Mouse (Mus musculus): ENCODE results near the gene Notch4. TPM values are rescaled to one million over a fixed set of nuclear protein-coding genes. Genes with fewer than 3 reads are reported as not detected.
A peak's percentile ranks its signal among the peaks of the same experiment; 100 is the strongest.

Notch4 gene
- polyA plus RNA-seq, 1 experiment from 2014 or later, result 7.2 TPM

DNA sequence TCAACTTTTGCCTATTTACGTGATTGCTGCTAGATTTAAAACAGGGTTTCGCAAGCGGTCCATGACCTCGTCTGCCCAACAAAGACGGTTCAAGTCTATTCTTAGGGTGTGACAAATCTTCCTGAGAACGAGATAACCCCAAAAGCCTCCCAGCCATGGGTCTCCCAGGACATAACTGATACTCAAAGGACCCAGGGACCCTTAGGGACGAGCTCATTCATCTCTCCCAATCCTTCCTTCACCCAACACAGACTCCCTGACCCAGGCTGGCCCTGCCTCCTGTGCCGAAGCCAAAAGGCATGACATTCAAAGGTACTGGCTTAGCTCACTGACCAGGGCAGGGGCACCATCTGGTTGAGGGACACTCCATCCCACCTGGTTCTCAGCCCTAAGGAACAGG lies 7.7 kb upstream of the Notch4 start:
- Histone ChIP-seq H3K4me2 (no peak overlapping the region), H3K36me3 (replicated peaks) (no peaks in the 10 kb centered on the region), H3K27me3 (replicated peaks) (no peaks in the 10 kb centered on the region), H3K4me3 (no peak overlapping the region), H3K27ac (no peak overlapping the region), H3K4me1 (no peaks in the 10 kb centered on the region), H3K9ac (no peak overlapping the region), H3K9me3 (no peaks in the 10 kb centered on the region)
- ATAC-seq (replicated peaks), result no peak
- WGBS, result 86% methylated on average over 8 of the region's 8 CpGs

DNA sequence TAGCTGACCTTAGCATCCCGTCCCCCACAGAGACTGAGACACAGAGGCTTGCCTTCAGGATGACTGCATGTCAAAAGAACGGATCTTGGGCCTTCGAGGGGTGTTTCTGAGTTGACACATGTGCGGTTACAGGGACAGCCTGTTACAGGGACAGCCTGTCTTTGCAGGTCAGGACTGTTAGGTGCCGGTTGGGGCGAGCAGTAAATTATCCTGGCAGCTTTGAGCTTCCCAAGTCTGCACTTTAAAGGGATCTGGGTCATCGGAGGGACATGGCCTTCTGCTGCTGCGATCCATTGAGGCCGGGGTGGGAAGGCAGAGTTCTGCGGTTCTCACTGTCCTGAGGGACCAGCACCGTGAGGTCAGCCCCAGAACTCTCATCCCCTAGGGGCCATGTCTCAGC lies 6.7 kb upstream of the Notch4 start:
- Histone ChIP-seq H3K9me3 (no peaks in the 10 kb centered on the region), H3K9ac (no peak overlapping the region), H3K4me1 (no peaks in the 10 kb centered on the region), H3K27me3 (replicated peaks) (no peaks in the 10 kb centered on the region), H3K4me3 (no peak overlapping the region), H3K27ac (no peak overlapping the region), H3K4me2 (no peak overlapping the region), H3K36me3 (replicated peaks) (no peaks in the 10 kb centered on the region)
- 81% methylated on average over 11 of the region's 11 CpGs for WGBS
- no peak for ATAC-seq (replicated peaks)

DNA sequence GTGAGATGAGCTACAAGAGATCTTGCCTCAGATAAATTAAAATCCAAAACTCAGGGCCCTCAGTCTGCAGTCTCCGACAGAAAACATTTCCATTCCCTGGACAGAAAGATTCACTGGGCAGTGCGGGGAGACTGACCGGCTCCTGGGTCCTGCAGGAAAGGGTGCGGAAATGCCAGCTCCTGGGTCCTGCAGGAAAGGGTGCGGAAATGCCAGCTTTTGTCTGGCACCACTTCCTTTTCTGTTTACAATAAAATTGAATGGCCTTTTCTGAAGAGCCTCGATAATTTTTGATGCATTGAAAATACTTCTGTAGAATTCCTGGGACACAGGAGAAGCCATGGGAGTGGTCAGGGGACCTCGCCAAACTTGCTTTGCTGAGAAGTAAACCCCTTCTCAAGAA lies 5.0 kb upstream of the Notch4 start:
- ATAC-seq (replicated peaks), result no peak
- no peaks in the 10 kb centered on the region for H3K9me3 ChIP-seq
- no peak overlapping the region for H3K4me3 ChIP-seq
- WGBS, result 85% methylated on average over 7 of the region's 7 CpGs
- no peaks in the 10 kb centered on the region for H3K4me1 ChIP-seq
- H3K9ac ChIP-seq, result no peak overlapping the region
- H3K4me2 ChIP-seq, result no peak overlapping the region
- no peaks in the 10 kb centered on the region for H3K36me3 ChIP-seq (replicated peaks)
- no peak overlapping the region for H3K27ac ChIP-seq
- H3K27me3 ChIP-seq (replicated peaks), result no peaks in the 10 kb centered on the region

DNA sequence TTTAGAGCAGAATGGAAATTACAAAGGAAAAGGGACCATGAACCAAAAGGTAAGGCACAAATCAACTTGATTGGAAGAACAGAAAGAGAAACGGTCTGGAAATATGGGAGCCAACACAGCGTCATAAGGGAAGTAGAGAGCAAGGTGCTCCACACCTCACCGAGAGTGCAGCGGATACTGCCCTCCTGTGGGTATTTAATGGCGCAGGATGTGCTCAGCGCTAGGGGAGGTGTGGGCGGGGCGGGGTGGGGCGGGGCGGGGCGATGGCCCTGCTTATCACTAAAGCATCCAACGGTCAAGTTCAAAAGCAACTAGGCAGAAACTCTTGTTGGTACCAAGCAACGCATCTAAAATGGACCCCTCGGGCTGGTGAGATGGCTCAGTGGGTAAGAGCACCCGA lies 4.2 kb upstream of the Notch4 start:
- Histone ChIP-seq H3K27me3 (replicated peaks) (no peaks in the 10 kb centered on the region), H3K4me3 (no peak overlapping the region), H3K4me1 (no peaks in the 10 kb centered on the region), H3K9me3 (no peaks in the 10 kb centered on the region), H3K27ac (no peak overlapping the region), H3K4me2 (no peak overlapping the region), H3K36me3 (replicated peaks) (no peaks in the 10 kb centered on the region), H3K9ac (no peak overlapping the region)
- ATAC-seq (replicated peaks), result no peak
- WGBS, result 29% methylated on average over 15 of the region's 15 CpGs

DNA sequence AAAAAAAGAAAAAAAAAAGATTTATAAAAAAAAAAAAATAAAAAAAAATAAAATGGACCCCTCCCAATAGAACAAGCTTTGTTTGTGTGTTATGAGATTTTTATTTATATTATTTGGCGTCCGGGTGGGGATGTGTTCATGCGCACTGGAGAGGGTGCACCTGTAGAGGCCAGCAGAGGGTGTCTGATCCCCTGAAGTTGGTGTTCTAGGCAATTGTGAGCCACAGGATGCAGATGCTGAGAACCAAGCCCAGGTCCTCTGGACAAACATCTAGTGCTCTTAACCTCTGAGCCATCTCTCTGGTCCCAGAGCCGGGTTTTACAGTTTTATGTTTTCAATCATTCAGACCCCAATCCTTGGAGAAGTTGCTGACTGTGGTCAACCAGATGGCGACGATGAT lies 3.6 kb upstream of the Notch4 start:
- Histone ChIP-seq H3K4me3 (no peak overlapping the region), H3K4me1 (no peaks in the 10 kb centered on the region), H3K36me3 (replicated peaks) (no peaks in the 10 kb centered on the region), H3K9ac (no peak overlapping the region), H3K27me3 (replicated peaks) (no peaks in the 10 kb centered on the region), H3K9me3 (no peaks in the 10 kb centered on the region), H3K4me2 (no peak overlapping the region), H3K27ac (no peak overlapping the region)
- no peak for ATAC-seq (replicated peaks)
- 88% methylated on average over 6 of the region's 6 CpGs for WGBS

DNA sequence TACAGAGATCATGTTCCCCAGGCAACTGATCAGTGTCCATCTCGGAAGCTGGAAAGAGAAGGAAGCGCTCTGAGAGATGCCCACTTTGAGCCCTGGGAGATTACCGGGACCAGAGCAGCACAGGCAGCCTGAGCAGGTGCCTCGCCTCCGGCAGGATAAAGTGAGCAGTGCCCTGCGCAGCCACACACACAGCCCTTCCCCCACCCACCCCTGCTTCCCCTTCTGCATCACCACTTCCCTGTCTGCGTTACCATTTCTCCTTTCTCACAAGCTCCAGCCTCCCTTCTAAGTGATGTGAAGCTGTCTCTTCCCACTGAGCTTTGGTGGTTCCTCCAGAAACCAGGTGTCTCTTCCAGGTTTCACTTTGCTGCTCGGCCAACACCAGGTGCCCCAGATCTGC lies 2.9 kb upstream of the Notch4 start:
- Histone ChIP-seq H3K9ac (no peak overlapping the region), H3K36me3 (replicated peaks) (no peaks in the 10 kb centered on the region), H3K9me3 (no peaks in the 10 kb centered on the region), H3K4me3 (no peak overlapping the region), H3K27me3 (replicated peaks) (no peaks in the 10 kb centered on the region), H3K4me2 (no peak overlapping the region), H3K4me1 (no peaks in the 10 kb centered on the region), H3K27ac (0 out of 2 replicates have a peak overlapping the region, but pooled peaks have one; percentile 20)
- no peak for ATAC-seq (replicated peaks)
- WGBS, result 42% methylated on average over 8 of the region's 8 CpGs

DNA sequence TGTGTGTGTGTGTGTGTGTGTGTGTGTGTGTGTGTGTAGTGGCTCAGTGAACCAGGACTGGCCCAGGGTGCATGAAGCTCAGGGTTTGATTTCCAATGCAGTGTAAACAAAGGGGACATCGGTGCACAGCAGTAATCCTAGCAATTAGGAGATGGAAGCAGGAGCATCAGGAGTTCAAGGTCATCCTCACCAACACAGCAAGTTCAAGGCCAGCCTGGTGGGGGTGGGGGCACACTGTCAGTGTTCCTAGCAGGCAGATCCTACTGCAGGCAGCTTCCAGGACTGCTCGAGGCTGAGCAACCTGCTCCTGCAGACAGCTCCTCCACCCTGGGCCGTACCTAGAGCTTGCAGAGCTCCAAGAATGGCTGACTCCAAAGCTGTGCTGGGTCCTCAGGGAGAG lies 1.5 kb upstream of the Notch4 start:
- no peak overlapping the region for H3K27ac ChIP-seq
- no peak for ATAC-seq (replicated peaks)
- no peak overlapping the region for H3K9ac ChIP-seq
- H3K9me3 ChIP-seq, result no peaks in the 10 kb centered on the region
- 0 out of 2 replicates have a peak, but pooled peaks cover 5% of the 10 kb centered on the region for H3K27me3 ChIP-seq (replicated peaks)
- H3K4me1 ChIP-seq, result no peaks in the 10 kb centered on the region
- no peaks in the 10 kb centered on the region for H3K36me3 ChIP-seq (replicated peaks)
- WGBS, result 83% methylated on average over 3 of the region's 3 CpGs
- H3K4me3 ChIP-seq, result no peak overlapping the region
- no peak overlapping the region for H3K4me2 ChIP-seq

DNA sequence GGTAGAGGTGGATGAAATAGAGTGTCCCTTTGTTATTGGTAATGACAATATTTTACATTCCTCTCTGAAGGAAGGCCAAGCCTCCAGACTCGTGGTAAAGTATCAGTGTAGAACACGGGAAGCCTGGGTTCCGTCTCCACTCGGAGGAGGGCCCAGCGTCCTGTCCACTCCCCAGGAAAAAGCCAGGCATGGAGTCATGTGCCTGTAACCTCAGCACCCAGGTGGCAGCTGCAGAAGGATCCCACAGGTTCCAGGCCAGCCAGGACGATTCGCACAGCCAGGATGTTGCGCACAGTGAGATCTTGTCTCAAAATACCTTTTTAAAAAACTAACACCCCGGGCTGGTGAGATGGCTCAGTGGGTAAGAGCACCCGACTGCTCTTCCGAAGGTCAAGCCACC lies 714 bp upstream of the Notch4 start:
- 76% methylated on average over 11 of the region's 11 CpGs for WGBS
- H3K27me3 ChIP-seq (replicated peaks), result 0 out of 2 replicates have a peak, but pooled peaks cover 5% of the 10 kb centered on the region
- H3K9me3 ChIP-seq, result no peaks in the 10 kb centered on the region
- H3K36me3 ChIP-seq (replicated peaks), result no peaks in the 10 kb centered on the region
- H3K9ac ChIP-seq, result no peak overlapping the region
- H3K4me3 ChIP-seq, result no peak overlapping the region
- no peak overlapping the region for H3K4me2 ChIP-seq
- no peaks in the 10 kb centered on the region for H3K4me1 ChIP-seq
- no peak overlapping the region for H3K27ac ChIP-seq
- ATAC-seq (replicated peaks), result no peak

DNA sequence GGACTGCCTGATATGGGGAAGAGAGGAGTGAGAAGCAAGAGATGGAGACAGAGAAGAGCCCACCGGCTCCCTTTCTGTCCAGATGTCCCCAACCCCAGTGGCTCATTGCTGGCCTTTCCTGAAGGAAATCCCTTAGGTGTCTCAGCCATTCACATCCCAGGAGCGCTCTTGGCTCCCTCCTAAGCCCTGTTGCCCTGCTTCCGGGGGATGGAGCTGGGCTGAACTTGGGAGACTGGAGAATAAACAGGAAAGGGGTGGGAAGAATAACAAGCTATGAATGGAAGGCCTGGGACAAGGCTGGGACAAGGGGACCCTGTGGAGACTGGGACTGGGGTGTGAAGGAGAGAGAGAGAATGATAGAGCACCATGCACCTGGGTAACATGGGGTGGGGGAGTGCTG lies 728 bp downstream of the Notch4 start:
- 0 out of 2 replicates have a peak overlapping the region, but pooled peaks have one; percentile 21 for H3K27ac ChIP-seq
- H3K27me3 ChIP-seq (replicated peaks), result 0 out of 2 replicates have a peak, but pooled peaks cover 5% of the 10 kb centered on the region
- no peaks in the 10 kb centered on the region for H3K9me3 ChIP-seq
- ATAC-seq (replicated peaks), result no peak
- H3K4me1 ChIP-seq, result no peaks in the 10 kb centered on the region
- no peak overlapping the region for H3K4me3 ChIP-seq
- 0 out of 2 replicates have a peak overlapping the region, but pooled peaks have one; percentile 12 for H3K4me2 ChIP-seq
- no peak overlapping the region for H3K9ac ChIP-seq
- no peaks in the 10 kb centered on the region for H3K36me3 ChIP-seq (replicated peaks)
- 64% methylated on average over 3 of the region's 3 CpGs for WGBS

DNA sequence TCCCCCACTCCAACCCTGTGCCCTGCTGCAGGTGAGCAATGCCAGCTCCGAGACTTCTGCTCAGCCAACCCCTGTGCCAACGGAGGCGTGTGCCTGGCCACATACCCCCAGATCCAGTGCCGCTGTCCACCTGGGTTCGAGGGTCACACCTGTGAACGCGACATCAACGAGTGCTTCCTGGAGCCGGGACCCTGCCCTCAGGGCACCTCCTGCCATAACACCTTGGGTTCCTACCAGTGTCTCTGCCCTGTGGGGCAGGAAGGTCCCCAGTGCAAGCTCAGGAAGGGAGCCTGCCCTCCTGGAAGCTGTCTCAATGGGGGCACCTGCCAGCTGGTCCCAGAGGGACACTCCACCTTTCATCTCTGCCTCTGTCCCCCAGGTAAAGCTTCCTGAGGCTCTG lies 3.2 kb downstream of the Notch4 start:
- WGBS, result 64% methylated on average over 9 of the region's 9 CpGs
- no peak overlapping the region for H3K27ac ChIP-seq

DNA sequence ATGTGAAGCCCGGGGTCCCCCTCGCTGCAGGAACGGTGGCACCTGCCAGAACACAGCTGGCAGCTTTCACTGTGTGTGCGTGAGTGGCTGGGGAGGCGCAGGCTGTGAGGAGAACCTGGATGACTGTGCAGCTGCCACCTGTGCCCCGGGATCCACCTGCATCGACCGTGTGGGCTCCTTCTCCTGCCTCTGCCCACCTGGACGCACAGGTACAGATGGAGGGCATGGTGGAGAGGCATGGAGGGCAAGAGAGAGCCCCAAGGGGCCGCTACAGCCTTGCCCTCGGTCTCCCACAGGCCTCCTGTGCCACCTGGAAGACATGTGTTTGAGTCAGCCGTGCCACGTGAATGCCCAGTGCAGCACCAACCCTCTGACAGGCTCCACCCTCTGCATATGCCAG lies 4.4 kb downstream of the Notch4 start:
- ATAC-seq (replicated peaks), result no peak
- Histone ChIP-seq H3K9ac (no peak overlapping the region), H3K4me1 (no peaks in the 10 kb centered on the region), H3K36me3 (replicated peaks) (no peaks in the 10 kb centered on the region), H3K27ac (no peak overlapping the region), H3K9me3 (no peaks in the 10 kb centered on the region), H3K4me2 (no peak overlapping the region), H3K4me3 (no peak overlapping the region), H3K27me3 (replicated peaks) (0 out of 2 replicates have a peak, but pooled peaks cover 5% of the 10 kb centered on the region)
- 79% methylated on average over 13 of the region's 13 CpGs for WGBS

More for the DNA sequence above, 3.2 kb downstream of the Notch4 start:
- no peaks in the 10 kb centered on the region for H3K4me1 ChIP-seq
- H3K4me2 ChIP-seq, result no peak overlapping the region
- no peak overlapping the region for H3K4me3 ChIP-seq
- no peak for ATAC-seq (replicated peaks)
- no peak overlapping the region for H3K9ac ChIP-seq
- no peaks in the 10 kb centered on the region for H3K9me3 ChIP-seq
- H3K36me3 ChIP-seq (replicated peaks), result no peaks in the 10 kb centered on the region
- H3K27me3 ChIP-seq (replicated peaks), result 0 out of 2 replicates have a peak, but pooled peaks cover 5% of the 10 kb centered on the region

DNA sequence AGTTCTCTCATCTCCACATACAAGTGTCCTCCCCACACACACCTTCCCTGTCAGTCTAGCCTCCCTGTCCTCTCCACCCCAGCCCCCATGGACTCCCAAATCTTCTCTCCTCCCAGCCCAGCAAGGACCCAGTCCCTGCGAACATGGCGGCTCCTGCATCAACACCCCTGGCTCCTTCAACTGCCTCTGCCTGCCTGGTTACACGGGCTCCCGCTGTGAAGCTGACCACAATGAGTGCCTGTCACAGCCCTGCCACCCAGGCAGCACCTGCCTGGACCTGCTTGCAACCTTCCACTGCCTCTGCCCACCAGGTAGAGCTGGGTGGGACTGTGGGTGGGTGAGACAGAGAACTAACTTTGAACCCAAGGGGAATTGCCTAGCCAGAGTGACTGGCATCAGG lies 5.9 kb downstream of the Notch4 start:
- 67% methylated on average over 4 of the region's 4 CpGs for WGBS
- ATAC-seq (replicated peaks), result no peak
- no peaks in the 10 kb centered on the region for H3K4me1 ChIP-seq
- 0 out of 2 replicates have a peak, but pooled peaks cover 5% of the 10 kb centered on the region for H3K27me3 ChIP-seq (replicated peaks)
- no peaks in the 10 kb centered on the region for H3K36me3 ChIP-seq (replicated peaks)
- no peak overlapping the region for H3K4me2 ChIP-seq
- H3K4me3 ChIP-seq, result no peak overlapping the region
- H3K9me3 ChIP-seq, result no peaks in the 10 kb centered on the region
- no peak overlapping the region for H3K9ac ChIP-seq
- no peak overlapping the region for H3K27ac ChIP-seq

DNA sequence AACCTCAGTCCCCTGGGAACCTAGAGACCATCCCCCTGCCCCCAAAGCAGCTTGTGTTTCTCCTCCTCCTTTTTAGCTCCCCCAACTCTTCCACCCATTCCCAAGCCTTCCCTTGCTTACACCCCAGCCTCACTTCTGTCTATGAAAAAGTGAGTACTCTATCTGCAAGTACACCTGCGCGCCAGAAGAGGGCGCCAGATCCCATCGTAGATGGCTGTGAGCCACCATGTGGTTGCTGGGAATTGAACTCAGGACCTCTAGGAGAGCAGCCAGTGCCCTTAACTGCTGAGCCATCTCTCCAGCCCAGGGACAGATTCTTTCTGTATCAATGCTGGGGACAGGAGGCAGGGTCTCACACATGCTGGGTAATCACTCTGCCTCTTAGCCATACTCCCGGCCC lies 7.8 kb downstream of the Notch4 start:
- Histone ChIP-seq H3K27ac (no peak overlapping the region), H3K27me3 (replicated peaks) (0 out of 2 replicates have a peak, but pooled peaks cover 5% of the 10 kb centered on the region), H3K4me2 (no peak overlapping the region), H3K36me3 (replicated peaks) (no peaks in the 10 kb centered on the region), H3K4me3 (no peak overlapping the region), H3K4me1 (no peaks in the 10 kb centered on the region), H3K9me3 (no peaks in the 10 kb centered on the region), H3K9ac (no peak overlapping the region)
- no peak for ATAC-seq (replicated peaks)
- WGBS, result 12% methylated on average over 5 of the region's 5 CpGs

Measured in midbrain, embryonic 15.5 days (tissue).